Mouse (Mus musculus) left cerebral cortex, adult 2 months (tissue): ENCODE results near the gene Psmd8. TPM values are rescaled to one million over a fixed set of nuclear protein-coding genes. Genes with fewer than 3 reads are reported as not detected.
"Not testable (repeated sequence)": the region's sequence is repeated elsewhere in the genome, so short reads cannot be mapped to it uniquely, and the experiment has no call there.

Experiments used
- DNase-seq, 2 experiments: peaks; one replicate each; pipeline ENCODE4 v3.0.0; 2021 to 2022; ENCODE audit warnings: low spot score in 2 of 2, mixed read lengths in 1 of 2; ENCODE audit errors: extremely low spot score in 1 of 2
- H3K27ac ChIP-seq: fragments of 200-600 bp; 2 replicates; pipeline ENCODE4 v1.8.1; 2022
- H3K4me3 ChIP-seq: fragments of 200-600 bp; 2 replicates; pipeline ENCODE4 v1.8.1; 2022
- CTCF ChIP-seq: fragments of 200-600 bp; IDR thresholded peaks from 2 replicates; pipeline ENCODE4 v1.8.1; 2022; ENCODE audit warnings: antibody characterized with exemption, mild to moderate bottlenecking, moderate library complexity
- intact Hi-C: fragments of 180-260 bp; cut with DNase I; formaldehyde crosslinking; loops from one replicate; pipeline ENCODE4 v1.15.1; 2025
- total RNA-seq, 2 experiments: library from RNA; stranded (reverse); gene quantifications; 2 replicates each; pipeline ENCODE4 v1.2.3; 2021

The Psmd8 gene
- total RNA-seq, 2 experiments from 2014 or later = 128 to 132 TPM

GRCm38 (mm10) chr7:29202577-29202976, 22.1 kb upstream of the Psmd8 start:
- intact Hi-C loops = loop anchor here (10.0 kb wide), 1 partner anchor 512 kb away; no protein-coding TSS in a partner anchor
- no peak overlapping the region for H3K4me3 ChIP-seq
- DNase-seq = no peak
- TF ChIP-seq CTCF = no peak
- H3K27ac ChIP-seq = no peak overlapping the region

GRCm38 (mm10) chr7:29194230-29194629, 13.7 kb upstream of the Psmd8 start:
- H3K27ac ChIP-seq, H3K4me3 ChIP-seq, DNase-seq, intact Hi-C loops: not testable (repeated sequence)

GRCm38 (mm10) chr7:29181323-29181722, 822 bp upstream of the Psmd8 start:
- not testable (repeated sequence) for H3K27ac ChIP-seq, H3K4me3 ChIP-seq, DNase-seq
- intact Hi-C loops = loop anchor here (2.0 kb wide), 2 partner anchors 57 to 119 kb away; partner anchors contain the start of gene Yif1b

GRCm38 (mm10) chr7:29180854-29181236, 344 bp upstream of the Psmd8 start:
- H3K4me3 ChIP-seq = peak overlapping the region; percentile 87
- peak overlapping the region; percentile 78 for H3K27ac ChIP-seq
- DNase-seq = no peak
- intact Hi-C loops = loop anchor here (2.0 kb wide), 2 partner anchors 58 to 120 kb away; partner anchors contain the start of gene Yif1b
- no peak for TF ChIP-seq CTCF

DNA sequence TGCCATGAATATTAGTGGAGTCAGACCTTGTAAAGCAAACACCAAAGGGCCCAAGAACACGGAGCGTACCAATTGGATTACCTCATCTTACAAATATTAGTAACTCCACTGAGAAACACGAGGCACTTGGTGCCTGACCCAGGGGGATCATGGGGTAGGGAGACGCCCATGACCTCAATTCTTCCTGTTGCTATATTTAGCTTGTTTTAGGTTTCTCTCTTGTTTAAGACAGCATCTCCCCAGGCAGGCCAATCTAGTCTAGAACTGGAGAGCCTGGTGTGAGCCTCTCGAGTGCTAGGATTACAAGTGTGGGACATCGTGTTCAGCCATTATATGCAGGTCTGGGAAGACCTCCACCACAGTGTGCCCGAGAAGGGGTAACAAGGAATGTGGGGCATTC, 1.2 kb downstream of the Psmd8 start:
- peak overlapping the region; percentile 87 for H3K4me3 ChIP-seq
- intact Hi-C loops = loop anchor here (10.0 kb wide), 1 partner anchor 185 kb away; no protein-coding TSS in a partner anchor
- no peak for TF ChIP-seq CTCF
- DNase-seq = no peak
- H3K27ac ChIP-seq = no peak overlapping the region

DNA sequence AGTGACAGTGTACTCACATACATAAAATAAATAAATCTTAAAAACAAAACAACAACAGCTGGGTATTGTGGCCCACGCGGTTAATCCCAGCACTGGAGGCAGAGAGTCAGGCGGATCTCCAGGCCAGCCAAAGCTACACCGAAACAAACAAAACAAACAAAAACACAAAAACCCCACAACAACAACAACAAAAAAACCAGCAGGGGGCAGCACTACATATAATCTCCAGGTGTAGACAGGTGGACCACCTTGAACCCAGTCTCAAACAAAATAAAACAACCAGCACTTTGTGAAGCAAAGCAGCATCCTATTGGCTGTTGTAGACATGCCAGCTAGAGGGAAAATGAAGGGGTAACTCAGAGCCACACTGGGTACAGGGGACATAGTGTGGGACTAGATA, 2.4 kb downstream of the Psmd8 start:
- TF ChIP-seq CTCF = peak; percentile 39
- Histone ChIP-seq H3K27ac (no peak overlapping the region), H3K4me3 (no peak overlapping the region)
- intact Hi-C loops = loop anchor here (10.0 kb wide), 1 partner anchor 187 kb away; no protein-coding TSS in a partner anchor
- DNase-seq = no peak

DNA sequence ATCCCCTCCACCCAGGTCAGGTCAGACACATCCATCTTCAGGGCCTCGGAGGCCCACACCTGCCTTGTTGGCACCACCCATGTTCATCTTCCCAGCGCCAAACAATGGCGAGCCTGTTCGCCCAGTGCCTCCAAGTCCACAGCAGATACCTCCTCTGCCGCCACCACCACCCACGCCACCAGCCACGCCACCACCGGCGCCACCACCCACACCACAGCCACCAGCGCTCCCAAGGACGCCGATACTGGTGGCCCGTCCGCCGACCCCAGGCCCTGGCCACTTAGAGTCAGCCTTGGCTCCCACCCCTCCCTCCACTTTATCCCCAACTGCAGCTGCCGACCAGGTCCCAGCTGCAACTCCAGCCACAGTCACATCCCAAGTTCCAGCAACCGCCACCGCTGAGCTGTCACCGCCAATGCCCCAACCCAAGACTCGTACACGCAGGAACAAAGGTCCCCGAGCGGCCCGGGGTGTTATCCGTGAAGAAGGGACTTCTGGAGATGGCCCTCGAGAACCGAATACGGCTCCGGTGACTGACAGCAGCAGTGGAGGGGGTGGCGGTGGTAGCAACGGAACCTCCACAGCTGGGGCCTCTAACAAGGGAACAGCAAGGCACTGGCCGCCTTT, 8.0 kb downstream of the Psmd8 start:
- peak in 1 of 2 experiments; percentile 12 for DNase-seq
- no peak for TF ChIP-seq CTCF
- no peak overlapping the region for H3K4me3 ChIP-seq
- no peak overlapping the region for H3K27ac ChIP-seq
- intact Hi-C loops = loop anchor here (10.0 kb wide), 1 partner anchor 192 kb away; no protein-coding TSS in a partner anchor

GRCm38 (mm10) chr7:29171562-29172097, 8.9 kb downstream of the Psmd8 start:
- H3K4me3 ChIP-seq = no peak overlapping the region
- peak in 1 of 2 experiments; percentile 11 for DNase-seq
- TF ChIP-seq CTCF = no peak
- no peak overlapping the region for H3K27ac ChIP-seq
- intact Hi-C loops = loop anchor here (10.0 kb wide), 1 partner anchor 193 kb away; no protein-coding TSS in a partner anchor

- peak overlapping the region; percentile 83 for H3K4me3 ChIP-seq
- no peak for TF ChIP-seq CTCF
- peak in 1 of 2 experiments; percentile 10 for DNase-seq
- intact Hi-C loops = loop anchor here (10.0 kb wide), 1 partner anchor 194 kb away; no protein-coding TSS in a partner anchor
- no peak overlapping the region for H3K27ac ChIP-seq
Measured at GRCm38 (mm10) chr7:29170755-29171561, 9.5 kb downstream of the Psmd8 start.

DNA sequence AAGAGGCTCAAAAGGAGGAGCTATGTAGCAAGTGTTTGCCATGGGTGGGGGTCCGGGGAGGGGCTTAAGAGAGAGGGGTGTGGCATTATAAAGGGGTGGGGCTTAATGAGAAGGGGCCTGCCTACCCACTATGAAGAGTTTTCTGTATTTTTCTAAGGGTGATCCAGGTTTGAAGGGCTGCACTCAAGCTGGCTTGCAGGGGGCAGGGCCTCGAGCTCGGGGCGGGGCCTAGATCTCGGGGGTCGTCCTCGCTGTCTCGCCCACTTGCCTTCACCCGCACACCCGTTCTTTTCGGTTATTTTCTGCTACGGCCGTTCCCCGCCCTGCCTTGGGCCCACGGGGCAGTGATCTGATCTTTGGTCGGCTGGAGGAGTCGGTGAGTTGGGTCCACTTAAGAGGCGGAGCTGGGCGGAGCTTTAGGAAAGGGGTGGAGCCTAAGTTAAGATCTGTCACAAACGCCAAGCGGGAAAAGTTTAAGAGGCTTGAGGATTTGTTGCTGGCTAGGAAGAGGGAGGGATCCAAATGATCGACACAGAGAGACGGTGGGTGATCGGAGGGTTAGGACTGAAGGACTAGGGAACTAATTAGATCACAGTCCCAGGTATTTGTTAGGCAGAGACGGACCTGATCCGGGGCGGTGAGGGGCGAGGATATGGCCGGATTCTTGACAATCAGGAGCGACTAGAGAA, 10.3 kb downstream of the Psmd8 start, which contains the start of the genes Ggn and Spred3:
Gene Ggn (plus strand): TSS at position 145 of the 689 bp plus-strand sequence.
Gene Spred3 (minus strand): TSS at position 346 of the 689 bp plus-strand sequence.
- peak within 1 kb of the TSS; percentile 83 for H3K4me3 ChIP-seq
- intact Hi-C loops = loop anchor here (10.0 kb wide), 1 partner anchor 195 kb away; no protein-coding TSS in a partner anchor
- peak within 1 kb of the TSS; percentile 94 for H3K27ac ChIP-seq
- TF ChIP-seq CTCF = no peak
- peak; percentile 39 to 47 for DNase-seq
